Mouse (Mus musculus): ENCODE measurements around the gene Pdcd2l.

GRCm38 (mm10) chr7:34215481-34215880, 19.0 kb upstream of the Pdcd2l start:
- TF ChIP-seq CTCF (IDR thresholded peaks at IDR 0.05; ENCODE audit: borderline replicate concordance, control insufficient read depth, extremely low read depth, insufficient read depth, low read length, poor library complexity) (no peak), POLR2A (IDR thresholded peaks at IDR 0.05; ENCODE audit: control insufficient read depth, extremely low read depth, insufficient read depth, low read length, poor library complexity) (no peak)
